Mouse (Mus musculus) intestine, embryonic 16.5 days (tissue): ENCODE results near the gene Ccdc33. TPM values are rescaled to one million over a fixed set of nuclear protein-coding genes. Genes with fewer than 3 reads are reported as not detected.

Source experiments
- ATAC-seq: fragments of 200-750 bp; cut with Nextera tagmentation; 2 replicates; pipeline ENCODE4 v1.8.0; 2017; ENCODE audit warnings: moderate TSS enrichment, moderate library complexity
- H3K27ac ChIP-seq: fragments of 300-500 bp; sonication (generic); 2 replicates; pipeline ENCODE4 v1.5.1; 2014; ENCODE audit warnings: mild to moderate bottlenecking, low read length
- H3K27me3 ChIP-seq: fragments of 300-500 bp; sonication (generic); replicated peaks from 2 replicates; pipeline ENCODE4 v1.6.1; 2014; ENCODE audit warnings: low read length, control low read depth, mixed read lengths; ENCODE audit not compliant: control insufficient read depth, insufficient read depth
- H3K36me3 ChIP-seq: fragments of 300-500 bp; sonication (generic); 2 replicates; pipeline ENCODE4 v1.6.1; 2014; ENCODE audit warnings: low read length, control low read depth; ENCODE audit not compliant: control insufficient read depth, insufficient read depth
- H3K4me1 ChIP-seq: fragments of 300-500 bp; sonication (generic); 2 replicates; pipeline ENCODE4 v1.6.1; 2014; ENCODE audit warnings: low read length, control low read depth, mixed read lengths; ENCODE audit not compliant: control insufficient read depth, insufficient read depth
- H3K4me2 ChIP-seq: fragments of 300-500 bp; sonication (generic); 2 replicates; pipeline ENCODE4 v1.6.1; 2014; ENCODE audit warnings: low read depth, low read length, control low read depth
- H3K4me3 ChIP-seq: fragments of 300-500 bp; sonication (generic); 2 replicates; pipeline ENCODE4 v1.5.1; 2014; ENCODE audit warnings: mild to moderate bottlenecking, low read length
- H3K9ac ChIP-seq: fragments of 300-500 bp; sonication (generic); 2 replicates; pipeline ENCODE4 v1.6.1; 2014; ENCODE audit warnings: low read depth, low read length
- H3K9me3 ChIP-seq: fragments of 300-500 bp; sonication (generic); 2 replicates; pipeline ENCODE4 v1.6.1; 2016; ENCODE audit warnings: low read length, control low read depth; ENCODE audit not compliant: control insufficient read depth
- whole genome bisulfite sequencing: fragments of 180-500 bp; shearing (Covaris S2); extraction: QIAGEN DNeasy Blood & Tissue Kit; methylation state at CpG from one replicate; pipeline ENCODE4 v1.1.7; 2014; 5-methylcytosine and 5-hydroxymethylcytosine counted together
- polyA plus RNA-seq: library from polyadenylated mRNA; unstranded; fragments of >200 nt; fragmentation: Nextera tagmentation; extraction: Ambion mirVana; gene quantifications from 2 replicates; pipeline ENCODE4 v1.2.1, GENCODE M21; 2015

The Ccdc33 gene
- polyA plus RNA-seq, 1 experiment from 2014 or later: 0.82 TPM

DNA sequence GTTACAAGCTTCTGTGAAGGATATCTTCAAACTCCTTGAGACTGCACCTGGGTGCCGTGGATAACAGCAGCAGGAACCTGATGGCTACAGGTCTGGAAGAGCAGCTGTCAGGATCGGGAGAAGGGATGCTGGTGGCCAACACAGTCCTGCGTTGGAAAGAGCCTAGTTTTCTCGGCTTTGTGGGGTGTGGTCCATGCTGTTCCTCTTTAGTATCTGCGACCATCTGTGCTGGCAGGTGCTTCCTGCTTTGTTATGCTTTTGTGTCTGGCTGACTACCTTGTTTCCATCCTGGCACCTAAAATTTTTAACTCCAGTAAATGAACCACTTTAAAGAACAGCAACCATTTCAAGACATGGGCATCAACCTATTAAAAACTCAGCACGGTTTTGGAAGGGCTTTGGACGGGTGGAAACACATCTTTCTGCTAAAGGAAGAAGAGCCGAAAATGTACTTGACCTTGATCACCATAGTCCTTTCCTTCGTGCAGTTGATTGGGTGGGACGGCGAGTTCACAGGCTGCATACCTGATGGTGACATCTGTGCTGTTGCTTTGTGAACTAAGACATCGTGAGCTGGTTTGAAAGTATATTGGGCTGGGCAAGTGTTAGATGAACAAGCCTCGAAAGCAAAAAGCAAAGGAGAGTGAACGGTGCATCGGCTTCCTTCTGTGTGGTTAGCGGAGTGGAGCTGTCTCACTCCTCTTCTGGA is 112.7 kb downstream of the Ccdc33 start, which contains the start of gene Cyp11a1:
TSS of gene Cyp11a1 (plus strand) at position 659 of the 709 bp plus-strand sequence.
- 0 out of 2 replicates have a peak, but pooled peaks cover 5% of the 10 kb centered on the region for H3K4me1 ChIP-seq
- no peak within 1 kb of the TSS for H3K27ac ChIP-seq
- H3K9ac ChIP-seq: no peak within 1 kb of the TSS
- H3K9me3 ChIP-seq: no peaks in the 10 kb centered on the region
- ATAC-seq: no peak
- H3K4me2 ChIP-seq: no peak within 1 kb of the TSS
- 84% methylated on average over 16 of the region's 16 CpGs for WGBS
- no peak within 1 kb of the TSS for H3K4me3 ChIP-seq
- no peaks in the 10 kb centered on the region for H3K27me3 ChIP-seq
- no peaks in the 10 kb centered on the region for H3K36me3 ChIP-seq

DNA sequence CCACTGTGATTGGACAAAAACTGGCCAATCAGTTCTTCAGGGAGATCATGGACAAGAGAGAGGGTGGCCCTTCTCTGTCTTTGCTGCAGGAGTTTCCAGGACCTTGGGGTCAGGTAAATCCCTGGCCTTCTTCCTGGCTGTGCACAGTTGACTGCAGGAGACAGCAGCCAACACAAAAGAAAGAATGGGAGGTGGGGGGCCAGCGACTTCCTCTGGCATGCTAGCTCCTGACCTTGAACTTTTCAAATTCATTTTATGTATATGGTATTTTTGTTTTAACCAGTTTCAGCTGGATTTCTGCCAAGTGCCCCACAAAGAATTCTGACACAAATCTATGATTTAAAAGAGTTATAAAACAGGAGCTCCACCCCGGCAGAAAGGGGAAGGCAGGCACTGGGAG is 115.4 kb downstream of the Ccdc33 start:
- WGBS: 12% methylated on average over 2 of the region's 2 CpGs
- no peaks in the 10 kb centered on the region for H3K9me3 ChIP-seq

DNA sequence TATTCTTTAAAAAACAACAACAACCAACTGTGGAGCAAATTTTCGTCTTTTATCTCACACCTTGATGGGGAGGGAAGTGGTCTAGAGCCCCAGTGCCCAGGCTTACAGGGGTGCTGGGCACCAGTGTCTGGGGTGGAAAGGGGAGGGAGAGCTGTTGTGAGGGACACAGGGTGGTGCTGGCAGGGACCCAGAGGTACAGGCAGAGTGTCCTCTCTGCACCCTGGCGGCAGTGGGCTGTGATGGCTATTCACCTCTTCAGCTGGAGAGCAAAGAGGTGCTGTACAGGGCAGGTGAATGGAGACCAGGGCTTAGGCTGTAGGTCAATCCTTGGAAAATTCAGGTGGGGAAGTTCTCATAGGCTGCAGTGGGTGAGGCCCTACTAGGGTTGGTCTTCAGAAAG is 118.9 kb downstream of the Ccdc33 start:
- no peak overlapping the region for H3K4me2 ChIP-seq
- no peak for ATAC-seq
- H3K27me3 ChIP-seq: peaks cover 2% of the 10 kb centered on the region; the same call in 1 of the 2 replicates
- H3K4me1 ChIP-seq: peaks cover 7% of the 10 kb centered on the region; the same call in 1 of the 2 replicates
- H3K27ac ChIP-seq: no peak overlapping the region
- no peak overlapping the region for H3K9ac ChIP-seq
- H3K4me3 ChIP-seq: no peak overlapping the region
- WGBS: 50% methylated on average over 2 of the region's 2 CpGs
- no peaks in the 10 kb centered on the region for H3K36me3 ChIP-seq
- no peaks in the 10 kb centered on the region for H3K9me3 ChIP-seq

More for the DNA sequence above, 115.4 kb downstream of the Ccdc33 start:
- Histone ChIP-seq H3K4me1 (0 out of 2 replicates have a peak, but pooled peaks cover 2% of the 10 kb centered on the region), H3K27me3 (no peaks in the 10 kb centered on the region), H3K36me3 (no peaks in the 10 kb centered on the region), H3K4me3 (no peak overlapping the region), H3K4me2 (no peak overlapping the region), H3K27ac (no peak overlapping the region), H3K9ac (no peak overlapping the region)
- ATAC-seq: no peak

DNA sequence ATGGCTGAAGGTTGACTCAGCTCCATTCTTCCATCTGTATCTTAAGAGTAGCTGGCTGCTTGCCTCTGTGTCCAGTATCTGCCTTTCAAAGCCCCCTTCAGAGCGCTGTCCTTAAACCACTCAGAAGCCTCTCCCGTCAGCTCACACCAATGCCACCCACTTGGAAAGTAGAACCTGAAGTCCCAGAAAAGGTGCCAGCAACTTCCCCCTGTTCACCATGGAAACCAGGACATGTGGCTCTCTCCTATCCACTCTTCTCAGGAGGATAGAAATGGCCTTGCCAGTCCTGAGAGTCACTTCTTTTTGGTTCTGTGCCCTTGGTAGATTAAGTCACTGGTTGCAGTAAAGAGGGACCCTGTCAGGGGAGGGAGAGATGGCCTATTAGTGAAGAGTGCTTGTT is 119.9 kb downstream of the Ccdc33 start:
- 0 out of 2 replicates have a peak, but pooled peaks have one; percentile 3 for ATAC-seq
- no peak overlapping the region for H3K4me3 ChIP-seq
- 61% methylated on average over 2 of the region's 2 CpGs for WGBS
- peaks cover 7% of the 10 kb centered on the region; the same call in 1 of the 2 replicates for H3K4me1 ChIP-seq
- no peak overlapping the region for H3K27ac ChIP-seq
- H3K27me3 ChIP-seq: peaks cover 2% of the 10 kb centered on the region; the same call in 1 of the 2 replicates
- no peaks in the 10 kb centered on the region for H3K36me3 ChIP-seq
- H3K9me3 ChIP-seq: no peaks in the 10 kb centered on the region
- no peak overlapping the region for H3K4me2 ChIP-seq
- H3K9ac ChIP-seq: no peak overlapping the region

DNA sequence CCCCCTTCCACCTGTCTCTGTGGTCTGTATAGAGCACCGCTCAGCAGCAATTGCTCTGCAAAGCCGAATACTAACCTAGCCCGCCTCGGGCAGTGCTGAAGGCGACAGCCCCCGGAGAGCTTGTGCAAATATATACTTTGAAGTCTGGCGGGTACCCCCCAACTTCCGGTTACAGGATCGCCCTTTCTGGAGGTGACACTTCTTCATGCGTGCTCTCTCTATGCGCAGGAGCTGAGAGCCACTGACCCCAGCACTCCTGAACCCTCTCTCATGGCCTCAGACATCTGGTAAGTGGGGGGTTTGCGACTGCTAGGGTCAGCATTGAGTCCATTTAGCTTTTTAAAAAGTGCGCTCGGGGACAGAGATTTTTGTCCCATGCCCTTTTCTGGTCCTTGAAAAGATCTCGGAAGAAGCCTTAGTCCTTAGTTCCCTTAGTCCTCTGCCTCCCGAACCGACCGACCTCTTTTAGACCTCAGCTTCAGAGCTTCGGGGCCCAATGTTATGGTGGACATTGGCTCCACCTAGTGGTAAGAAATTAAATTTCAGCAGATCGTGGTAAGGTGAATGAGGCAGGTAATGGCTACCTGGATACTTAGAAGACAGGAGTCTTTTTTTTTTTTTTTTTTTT is 120.5 kb downstream of the Ccdc33 start:
- Histone ChIP-seq H3K27me3 (peaks cover 2% of the 10 kb centered on the region; the same call in 1 of the 2 replicates), H3K9ac (peak overlapping the region; percentile 53), H3K4me1 (peaks cover 5% of the 10 kb centered on the region; the same call in 1 of the 2 replicates), H3K27ac (no peak overlapping the region), H3K36me3 (no peaks in the 10 kb centered on the region), H3K4me2 (peak overlapping the region; percentile 61), H3K4me3 (peak overlapping the region; percentile 37), H3K9me3 (no peaks in the 10 kb centered on the region)
- ATAC-seq: peak; percentile 92
- 1% methylated on average over 20 of the region's 20 CpGs for WGBS

DNA sequence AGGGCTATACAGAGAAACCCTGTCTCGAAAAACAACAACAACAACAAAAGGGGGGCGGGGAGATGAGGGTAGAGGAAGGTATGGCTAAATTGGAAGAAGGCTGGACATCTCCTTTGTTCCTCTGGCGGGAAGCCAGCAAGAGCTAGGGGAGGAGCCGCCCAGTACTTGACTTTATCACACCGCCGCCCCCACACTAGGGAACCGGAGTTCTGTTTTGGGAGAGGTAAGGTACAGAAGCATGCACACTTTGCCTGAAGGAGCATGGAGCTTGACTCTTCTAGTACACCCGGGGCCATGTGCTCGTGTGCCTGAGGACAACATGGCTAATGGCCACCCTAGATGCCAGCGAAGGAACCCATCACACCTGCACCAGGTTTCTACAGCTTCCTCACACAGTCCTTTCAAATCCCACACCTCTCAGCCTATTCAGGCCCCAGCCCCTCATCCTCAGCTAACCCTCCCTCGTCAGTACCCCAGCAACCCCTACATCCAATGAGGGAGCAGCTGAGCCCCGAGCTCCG is 121.1 kb downstream of the Ccdc33 start:
- peak overlapping the region; percentile 61 for H3K4me2 ChIP-seq
- no peak for ATAC-seq
- peak overlapping the region; percentile 37 for H3K4me3 ChIP-seq
- H3K27ac ChIP-seq: no peak overlapping the region
- peak overlapping the region; percentile 53; the same call in 1 of the 2 replicates for H3K9ac ChIP-seq
- H3K4me1 ChIP-seq: peaks cover 5% of the 10 kb centered on the region; the same call in 1 of the 2 replicates
- 20% methylated on average over 13 of the region's 13 CpGs for WGBS
- no peaks in the 10 kb centered on the region for H3K36me3 ChIP-seq
- H3K27me3 ChIP-seq: peaks cover 2% of the 10 kb centered on the region; the same call in 1 of the 2 replicates
- H3K9me3 ChIP-seq: no peaks in the 10 kb centered on the region

DNA sequence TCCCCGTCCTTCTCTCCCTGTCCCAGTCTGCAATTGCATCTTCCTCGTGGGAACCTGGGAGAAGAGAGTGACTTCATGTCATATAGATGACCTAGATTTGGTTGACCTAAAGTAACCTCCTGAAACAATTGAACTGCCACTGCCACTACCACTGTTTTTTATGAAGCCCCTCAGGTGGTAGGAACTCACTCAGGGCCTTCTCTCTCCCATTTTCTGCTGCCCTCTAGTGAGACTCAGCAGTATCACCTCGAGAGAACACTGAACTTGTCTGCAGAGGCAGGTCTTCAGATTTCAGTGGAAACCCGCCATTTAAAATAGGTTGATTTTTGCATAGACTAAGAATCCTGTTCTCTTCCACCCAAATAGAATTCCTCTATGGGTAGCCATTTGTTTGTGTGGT is 123.3 kb downstream of the Ccdc33 start:
- no peak overlapping the region for H3K4me2 ChIP-seq
- peaks cover 5% of the 10 kb centered on the region; the same call in 1 of the 2 replicates for H3K4me1 ChIP-seq
- no peak overlapping the region for H3K9ac ChIP-seq
- no peak overlapping the region for H3K4me3 ChIP-seq
- no peak for ATAC-seq
- 38% methylated on average over 4 of the region's 4 CpGs for WGBS
- no peaks in the 10 kb centered on the region for H3K36me3 ChIP-seq
- no peaks in the 10 kb centered on the region for H3K9me3 ChIP-seq
- H3K27me3 ChIP-seq: peaks cover 2% of the 10 kb centered on the region; the same call in 1 of the 2 replicates
- no peak overlapping the region for H3K27ac ChIP-seq

DNA sequence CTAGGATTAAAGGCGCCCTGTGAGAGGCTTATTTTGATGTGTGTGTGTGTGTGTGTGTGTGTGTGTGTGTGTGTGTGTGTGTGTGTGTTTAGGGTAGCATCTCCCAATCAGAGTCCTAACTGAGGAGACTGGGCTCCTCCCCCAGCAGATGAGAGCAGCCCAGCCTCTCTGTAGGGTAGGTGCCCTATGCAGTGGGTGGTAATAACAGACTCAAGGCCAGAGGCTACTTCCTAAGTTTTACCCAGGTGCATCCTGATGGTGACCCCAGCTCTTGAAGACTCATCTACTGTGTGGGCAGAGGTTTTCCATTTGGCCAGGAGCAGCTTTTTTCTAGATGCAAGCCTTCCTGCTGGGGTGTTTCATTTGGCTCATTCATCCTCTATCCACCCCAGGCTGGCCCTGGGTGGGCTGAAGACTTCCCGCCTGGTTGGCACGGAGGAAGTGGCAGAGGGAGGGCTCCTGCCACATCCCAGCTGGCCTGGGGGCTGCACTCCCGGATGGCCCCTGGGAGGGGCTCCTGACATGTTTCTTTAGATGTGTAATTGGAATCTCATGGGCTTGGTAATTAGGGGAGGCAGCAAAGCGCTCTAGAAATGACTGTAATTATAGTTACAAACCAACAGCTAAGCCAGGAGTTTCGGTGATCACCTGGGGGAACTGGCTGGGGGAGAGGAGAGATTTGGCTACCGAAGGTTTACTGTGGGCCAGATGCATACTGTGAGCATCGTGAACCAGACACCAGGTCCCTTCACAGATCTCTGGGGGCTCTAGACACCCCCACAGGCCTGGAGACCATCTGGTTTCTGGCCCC is 125.6 kb downstream of the Ccdc33 start:
- no peak overlapping the region for H3K4me3 ChIP-seq
- no peak overlapping the region for H3K4me2 ChIP-seq
- WGBS: 50% methylated on average over 8 of the region's 8 CpGs
- H3K9me3 ChIP-seq: no peaks in the 10 kb centered on the region
- H3K9ac ChIP-seq: 0 out of 2 replicates have a peak overlapping the region, but pooled peaks have one; percentile 10
- H3K4me1 ChIP-seq: peaks cover 5% of the 10 kb centered on the region; the same call in 1 of the 2 replicates
- ATAC-seq: no peak
- H3K27me3 ChIP-seq: peaks cover 2% of the 10 kb centered on the region; the same call in 1 of the 2 replicates
- no peaks in the 10 kb centered on the region for H3K36me3 ChIP-seq
- no peak overlapping the region for H3K27ac ChIP-seq
